Mouse (Mus musculus): ENCODE measurements around the gene Mmp20.

DNA sequence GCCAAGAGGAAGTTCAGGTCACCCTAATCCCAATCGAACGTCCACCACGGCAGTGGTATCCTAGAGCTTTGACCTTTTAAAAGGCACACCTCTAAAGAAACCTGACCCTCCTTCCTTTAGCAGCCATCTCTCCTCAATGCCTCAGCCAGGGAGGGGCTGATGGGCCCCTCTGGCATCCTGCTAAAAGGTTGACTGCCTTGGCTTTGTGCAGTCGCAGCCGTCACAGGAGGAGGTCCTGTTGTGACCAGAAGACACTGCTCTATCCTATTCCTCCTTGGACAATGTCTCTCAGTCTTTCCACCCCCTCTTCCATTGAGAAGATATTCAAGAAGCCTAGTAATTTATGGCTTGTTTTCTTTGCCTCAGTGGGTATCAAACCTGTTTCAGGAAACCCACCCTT, 5.9 kb downstream of the Mmp20 start:
- no peak for TF ChIP-seq CTCF (IDR thresholded peaks at IDR 0.05; ENCODE audit: low read depth, low read length)
- TF ChIP-seq GATA1 (IDR thresholded peaks at IDR 0.05; ENCODE audit: borderline replicate concordance, low read length): no peak

Measured in G1E (cell line).